Mouse (Mus musculus) embryo, embryonic 9.5 days (tissue): ENCODE results near the gene Zfp706.

Source experiments
- DNase-seq: peaks from one replicate; pipeline ENCODE4 v3.0.0-alpha.2; 2017; ENCODE audit errors: extremely low spot score

Zfp706 gene

GRCm38 (mm10) chr15:36977823-36978222, 29.8 kb downstream of the Zfp706 start:
- no peak for DNase-seq

- no peak for DNase-seq
Measured at GRCm38 (mm10) chr15:36975690-36976089, 31.9 kb downstream of the Zfp706 start.

- DNase-seq, result no peak
Measured at GRCm38 (mm10) chr15:36975256-36975620, 32.3 kb downstream of the Zfp706 start.

GRCm38 (mm10) chr15:36974614-36975255, 32.8 kb downstream of the Zfp706 start:
- no peak for DNase-seq

GRCm38 (mm10) chr15:36973714-36974113, 33.9 kb downstream of the Zfp706 start:
- no peak for DNase-seq

- no peak for DNase-seq
Measured at GRCm38 (mm10) chr15:36973290-36973689, 34.3 kb downstream of the Zfp706 start.

GRCm38 (mm10) chr15:36969794-36970193, 37.8 kb downstream of the Zfp706 start:
- no peak for DNase-seq

GRCm38 (mm10) chr15:36968295-36968694, 39.3 kb downstream of the Zfp706 start:
- DNase-seq, result no peak

- peak; percentile 52 for DNase-seq
Measured at GRCm38 (mm10) chr15:36967381-36968211, 40.0 kb downstream of the Zfp706 start.

- DNase-seq, result no peak
Measured at GRCm38 (mm10) chr15:36966940-36967339, 40.6 kb downstream of the Zfp706 start.

- no peak for DNase-seq
Measured at GRCm38 (mm10) chr15:36966466-36966865, 41.1 kb downstream of the Zfp706 start.

- no peak for DNase-seq
Measured at GRCm38 (mm10) chr15:36965743-36966142, 41.8 kb downstream of the Zfp706 start.

- DNase-seq, result no peak
Measured at GRCm38 (mm10) chr15:36962931-36963330, 44.6 kb downstream of the Zfp706 start.

- no peak for DNase-seq
Measured at GRCm38 (mm10) chr15:36960876-36961237, 46.7 kb downstream of the Zfp706 start.

- no peak for DNase-seq
Measured at GRCm38 (mm10) chr15:36960010-36960875, 47.3 kb downstream of the Zfp706 start.

GRCm38 (mm10) chr15:36956221-36956620, 51.4 kb downstream of the Zfp706 start:
- DNase-seq, result no peak

GRCm38 (mm10) chr15:36950258-36950657, 57.3 kb downstream of the Zfp706 start:
- DNase-seq, result no peak

- DNase-seq, result no peak
Measured at GRCm38 (mm10) chr15:36948866-36949546, 58.6 kb downstream of the Zfp706 start.
